Mouse (Mus musculus) retina, postnatal 7 days (tissue): Measurements from ENCODE around the gene Megf9.
A peak's percentile ranks its signal among the peaks of the same experiment; 100 is the strongest.

Source experiments
- DNase-seq: peaks from one replicate; pipeline ENCODE4 v3.0.0-alpha.2; 2012; ENCODE audit warnings: low read depth, low spot score

The Megf9 gene

DNA sequence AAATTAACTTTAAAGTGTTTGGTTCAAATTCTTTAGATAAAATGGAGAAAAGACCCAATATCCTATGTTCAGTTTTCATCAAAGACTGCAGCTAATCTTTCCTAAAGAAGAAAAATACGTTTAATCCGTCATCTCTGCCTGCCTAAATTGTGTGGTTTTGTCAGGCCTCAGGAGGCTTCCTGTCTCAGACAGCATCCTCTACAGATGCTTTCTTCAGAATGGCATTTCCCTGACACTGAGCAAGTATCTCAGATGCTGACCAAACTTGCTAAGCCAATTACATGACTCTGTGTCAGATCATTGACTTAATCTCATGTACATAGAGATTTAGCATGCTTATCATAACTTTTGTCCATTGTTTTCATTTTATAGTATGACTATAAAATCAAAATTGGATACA, 11.4 kb downstream of the Megf9 start:
- no peak for DNase-seq

DNA sequence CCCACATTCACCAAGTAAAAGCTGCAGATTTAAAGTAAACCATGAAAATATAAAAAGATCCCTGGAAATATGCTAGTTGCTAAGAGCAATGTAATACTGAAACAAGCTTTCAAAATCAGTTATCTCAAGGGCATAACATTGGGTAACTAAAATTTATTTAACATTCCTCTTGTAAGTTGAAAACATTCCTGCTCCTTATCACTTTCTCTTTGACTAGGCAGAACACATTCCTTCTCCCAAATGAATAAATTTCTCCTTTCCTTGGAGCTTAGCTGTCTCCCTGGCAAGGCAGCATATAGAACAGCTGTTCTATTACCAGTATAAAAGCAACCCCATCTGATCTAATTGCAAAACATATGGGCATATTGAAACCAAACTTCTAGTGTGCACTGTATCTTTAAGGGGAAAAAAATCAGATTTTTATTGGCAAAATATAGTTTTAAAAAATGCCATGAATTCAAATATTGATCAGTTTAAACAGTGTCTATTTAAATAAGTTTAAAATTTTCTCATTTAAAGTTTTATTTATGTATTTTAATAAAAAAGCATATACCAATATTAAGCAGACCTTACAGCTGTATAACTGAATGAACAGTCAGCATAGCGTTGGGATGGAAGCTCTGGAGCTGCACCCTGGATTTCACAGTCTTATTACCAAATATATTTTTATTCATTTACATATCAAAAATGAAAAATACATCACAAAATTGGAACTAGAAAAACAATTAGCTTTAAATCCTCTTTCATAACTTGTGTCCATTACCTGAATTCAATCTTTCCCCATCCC, 13.1 kb downstream of the Megf9 start:
- DNase-seq, result no peak

DNA sequence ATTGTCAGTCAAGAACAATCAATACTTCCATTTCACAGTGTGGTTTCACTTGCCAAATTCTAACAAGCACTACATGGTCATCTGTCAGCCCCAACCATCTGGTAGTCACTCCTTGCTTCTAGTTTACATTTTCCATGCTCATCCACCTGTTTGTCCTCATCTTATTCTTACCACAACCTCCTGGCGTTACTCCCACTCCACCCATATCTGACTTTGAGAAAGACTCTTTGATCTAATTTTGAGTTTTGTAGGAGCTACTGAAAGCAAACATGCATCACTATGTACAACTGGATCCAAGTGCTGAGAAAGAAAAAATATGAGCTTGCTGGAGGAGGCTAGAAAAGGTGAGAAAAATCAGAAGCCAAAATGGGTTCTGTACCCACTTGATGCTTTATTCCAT, 17.1 kb downstream of the Megf9 start:
- DNase-seq, result no peak

DNA sequence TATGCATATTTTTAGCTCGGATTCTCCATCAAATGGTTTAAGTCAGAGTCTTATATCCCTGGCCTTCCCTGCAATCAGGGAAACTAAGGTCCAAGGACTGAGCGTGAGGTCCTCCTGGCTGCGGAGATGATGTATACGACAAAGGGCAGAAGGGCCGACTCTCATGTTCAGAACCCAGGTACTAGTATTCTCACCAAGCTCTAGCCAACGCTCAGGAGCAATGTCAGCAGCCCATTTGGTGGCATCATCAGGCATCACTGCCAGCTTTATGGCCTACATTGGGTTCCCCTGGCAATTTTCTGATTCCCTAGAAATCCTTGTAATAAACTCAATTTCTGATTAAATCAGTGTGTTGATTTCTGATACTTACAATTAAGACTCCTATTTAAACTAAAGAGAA, 18.5 kb downstream of the Megf9 start:
- no peak for DNase-seq

DNA sequence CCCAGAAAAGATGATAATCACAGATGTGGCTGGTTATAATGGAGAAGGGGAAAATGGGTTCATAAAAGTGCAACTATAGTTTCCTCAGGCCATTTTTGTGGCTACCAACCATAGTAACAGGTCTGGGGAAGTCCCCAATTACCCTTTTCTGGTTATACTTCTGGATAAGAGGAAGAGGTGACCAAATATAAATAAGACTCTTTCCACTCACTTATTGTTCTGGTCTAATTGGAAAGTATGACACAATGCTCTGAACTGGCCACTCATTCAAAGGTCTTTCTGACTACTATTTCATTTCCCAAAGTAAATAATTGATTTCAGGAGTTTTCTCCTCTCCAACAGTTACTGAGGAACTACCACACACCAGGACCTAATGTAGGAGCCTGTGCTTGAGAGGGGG, 19.3 kb downstream of the Megf9 start:
- no peak for DNase-seq

DNA sequence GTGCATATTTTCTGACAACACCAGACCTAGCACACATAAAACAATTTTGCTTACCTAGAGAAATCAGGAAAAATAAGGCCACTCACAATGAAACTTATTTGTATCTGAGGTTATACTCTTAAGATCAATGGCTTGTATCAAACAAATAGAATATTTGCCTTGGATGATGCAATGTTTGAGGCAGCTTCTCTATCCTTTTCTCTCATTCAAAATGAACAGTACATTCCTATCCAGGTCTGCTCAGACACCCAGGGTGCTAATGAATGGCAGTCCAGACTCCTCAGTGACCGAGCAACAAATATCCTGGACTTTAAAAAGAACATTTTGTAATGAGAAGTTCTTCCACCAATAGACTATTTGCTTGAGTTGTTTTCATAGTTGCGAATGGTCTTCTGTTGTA, 24.8 kb downstream of the Megf9 start:
- DNase-seq, result no peak

DNA sequence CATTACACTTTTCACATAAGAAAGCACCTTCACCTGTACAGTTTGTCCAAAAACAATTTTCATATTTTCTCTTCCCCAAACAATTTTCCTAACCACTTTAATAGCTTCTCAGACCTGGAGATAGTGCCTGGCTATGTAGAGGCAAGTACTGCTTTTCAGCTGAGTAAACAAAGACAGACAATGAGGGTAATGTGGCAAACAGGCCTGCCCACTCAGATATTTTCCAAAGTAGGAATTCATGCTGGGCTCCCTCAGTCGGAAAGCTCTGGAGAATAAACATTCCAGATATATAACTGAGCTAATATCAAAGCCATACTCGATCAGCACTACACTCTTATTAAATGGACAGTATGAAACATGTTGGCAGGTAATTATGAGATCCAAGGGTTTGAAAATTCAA, 25.2 kb downstream of the Megf9 start:
- DNase-seq, result no peak

DNA sequence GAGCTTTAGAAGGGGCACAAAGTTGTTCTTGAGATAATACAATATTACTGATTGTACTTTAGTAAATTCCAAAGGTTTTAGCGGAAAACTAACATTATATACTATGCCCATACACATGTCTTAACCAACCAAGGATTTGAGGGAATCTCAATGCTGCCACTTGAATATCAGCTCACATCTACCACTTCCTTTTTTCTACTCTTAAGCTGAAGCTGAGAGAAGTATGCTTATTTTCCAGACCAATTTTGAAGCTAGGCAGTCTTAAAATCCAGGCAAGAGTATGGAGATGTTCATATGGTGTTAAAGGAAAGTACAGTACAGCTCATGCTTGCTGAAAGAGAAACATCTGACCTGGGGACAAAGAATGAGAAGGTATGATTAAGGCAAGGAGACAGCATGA, 26.6 kb downstream of the Megf9 start:
- no peak for DNase-seq

DNA sequence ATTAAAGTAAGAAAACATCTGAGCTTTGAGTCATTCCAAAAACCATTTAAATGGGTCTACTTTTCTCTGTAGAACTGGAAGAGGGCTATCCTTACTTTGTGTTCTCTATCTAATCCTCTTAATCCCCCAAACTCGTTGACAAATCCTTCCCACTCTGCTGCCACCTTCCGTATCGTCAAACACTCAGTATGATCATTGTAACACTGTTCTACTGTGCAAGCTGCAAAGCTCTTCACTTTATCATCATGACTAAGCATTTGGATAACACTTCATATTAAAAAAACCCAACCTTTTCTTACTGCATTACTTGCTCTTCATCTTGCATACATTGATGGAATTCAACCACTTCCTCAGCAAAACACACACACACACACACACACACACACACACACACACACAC, 28.8 kb downstream of the Megf9 start:
- no peak for DNase-seq

DNA sequence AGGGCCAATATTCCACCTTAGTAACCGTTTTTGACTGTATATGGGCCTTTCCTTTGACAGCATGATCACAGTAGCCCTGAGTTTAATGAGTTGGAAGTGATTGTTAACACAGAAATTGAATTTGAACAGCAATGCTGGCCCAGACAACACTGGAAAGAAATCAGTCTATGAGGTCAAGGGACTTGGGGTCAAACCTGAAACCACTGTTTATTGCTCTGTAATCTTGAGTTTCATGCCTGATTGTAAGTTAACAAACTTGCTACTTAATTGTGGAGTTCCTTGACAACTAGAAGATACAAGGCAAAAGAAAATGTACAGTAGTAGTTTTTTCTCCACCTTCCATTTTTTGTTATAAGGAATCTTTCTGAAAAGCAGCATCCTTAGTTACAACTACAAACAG, 31.0 kb downstream of the Megf9 start:
- DNase-seq, result no peak

DNA sequence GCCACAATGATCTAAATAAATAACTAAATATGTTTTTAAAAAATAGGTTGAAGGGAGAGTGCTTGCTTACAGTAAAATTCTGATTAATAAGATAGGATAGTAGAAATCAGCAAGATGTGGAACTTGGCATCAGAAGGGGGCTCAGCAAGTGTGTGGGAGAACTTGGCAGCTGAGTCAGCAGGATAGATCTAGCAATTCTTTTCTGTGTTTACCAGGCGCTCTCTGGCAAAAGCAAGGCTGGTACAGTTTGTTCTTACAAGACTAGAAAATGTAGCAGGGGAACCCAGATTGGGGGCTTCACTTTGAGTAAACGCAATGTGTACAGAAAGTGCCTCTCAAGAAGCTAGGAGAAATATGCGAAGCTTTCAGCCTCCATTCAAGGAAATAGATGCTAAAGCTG, 35.5 kb downstream of the Megf9 start:
- no peak for DNase-seq

DNA sequence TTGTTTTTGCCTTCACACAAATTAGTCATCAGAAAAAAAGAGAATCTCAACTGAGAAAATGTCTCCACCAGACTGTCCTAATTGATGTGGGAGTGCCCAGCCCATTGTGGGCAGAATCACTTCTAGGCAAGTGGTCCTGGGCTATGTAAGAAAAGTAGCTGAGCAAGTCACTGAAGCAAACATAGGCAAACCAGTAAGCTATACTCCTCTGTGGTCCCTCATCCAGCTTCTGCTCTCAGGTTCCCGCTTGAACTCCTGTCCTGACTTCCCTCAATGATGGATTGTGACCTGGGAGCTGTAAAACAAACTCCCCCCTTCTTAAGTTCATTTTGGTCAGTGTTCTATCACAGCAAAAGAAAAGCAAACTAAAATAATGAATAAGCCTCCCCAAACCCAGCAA, 37.8 kb downstream of the Megf9 start:
- DNase-seq, result no peak

DNA sequence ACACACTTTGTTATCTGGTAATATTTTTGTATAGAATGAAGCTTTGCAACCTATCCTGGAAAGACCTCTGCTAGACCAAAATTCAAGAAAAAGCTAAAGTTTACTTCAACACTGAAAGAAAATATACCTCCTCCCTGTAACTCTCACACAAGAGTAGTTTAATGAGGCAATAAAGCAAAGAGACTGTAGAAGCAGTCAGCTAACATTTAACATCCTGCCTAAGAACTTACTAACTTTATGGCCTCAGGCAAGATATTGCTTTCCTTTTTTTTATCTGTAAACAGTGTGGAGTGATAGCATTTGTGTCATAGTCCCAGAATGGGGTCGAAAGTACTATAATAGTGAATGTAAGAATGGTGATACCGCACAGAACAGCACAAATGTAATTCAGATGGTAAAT, 45.0 kb downstream of the Megf9 start:
- no peak for DNase-seq

DNA sequence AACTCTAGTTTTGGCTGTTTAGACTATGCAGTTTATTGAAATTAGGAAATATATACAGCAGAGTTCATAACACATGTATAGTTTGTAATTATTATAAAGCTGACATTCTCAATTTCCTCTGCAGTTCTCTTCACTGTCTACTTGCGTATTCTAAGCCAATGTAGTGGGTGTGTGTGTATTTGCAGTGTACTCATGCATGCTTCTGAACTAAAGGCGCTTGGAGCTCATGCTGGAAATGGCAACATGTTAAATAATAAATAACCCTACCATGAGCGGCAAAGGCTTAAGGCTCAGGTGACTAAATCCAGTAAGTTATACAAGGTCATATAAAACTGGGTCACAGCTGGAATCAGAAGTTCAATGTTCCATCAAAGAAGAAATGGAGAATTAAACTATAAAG, 46.4 kb downstream of the Megf9 start:
- no peak for DNase-seq

DNA sequence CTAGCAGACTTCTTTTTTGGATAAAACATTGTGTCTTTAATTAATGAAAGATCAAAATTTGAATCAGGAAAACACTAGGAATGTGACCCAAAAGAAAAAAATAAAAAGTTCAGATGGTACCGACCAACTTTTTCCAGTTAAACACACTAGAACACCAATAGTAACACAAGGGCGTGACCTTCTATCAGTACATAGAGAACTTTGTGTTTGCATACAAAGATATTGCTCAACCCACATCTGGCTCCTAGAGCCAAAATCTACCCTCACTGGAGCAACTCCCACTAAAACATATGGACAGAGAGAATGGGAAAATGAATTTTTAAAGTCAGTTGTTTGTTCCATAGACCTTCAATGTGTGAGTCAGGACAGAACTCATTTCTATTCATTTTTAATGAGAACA, 50.7 kb downstream of the Megf9 start:
- DNase-seq, result no peak

DNA sequence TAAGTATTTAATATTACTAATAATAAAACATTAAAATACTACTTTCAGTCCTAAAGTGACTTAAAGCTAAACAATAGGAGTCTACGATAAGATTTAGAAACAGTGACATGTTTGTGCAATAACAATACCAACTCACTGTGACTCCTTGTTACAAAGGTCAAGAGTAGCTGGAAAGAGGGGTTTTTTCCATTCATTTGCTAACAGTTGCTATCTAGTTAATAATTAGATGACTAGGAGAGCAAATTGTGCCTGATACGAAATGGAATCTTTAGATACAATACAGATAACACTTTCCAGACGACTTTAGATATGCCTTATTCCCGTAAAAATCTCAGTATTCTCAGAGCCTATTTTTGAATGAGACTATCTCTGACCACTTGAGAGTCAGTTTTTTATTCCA, 52.9 kb downstream of the Megf9 start:
- DNase-seq, result no peak

DNA sequence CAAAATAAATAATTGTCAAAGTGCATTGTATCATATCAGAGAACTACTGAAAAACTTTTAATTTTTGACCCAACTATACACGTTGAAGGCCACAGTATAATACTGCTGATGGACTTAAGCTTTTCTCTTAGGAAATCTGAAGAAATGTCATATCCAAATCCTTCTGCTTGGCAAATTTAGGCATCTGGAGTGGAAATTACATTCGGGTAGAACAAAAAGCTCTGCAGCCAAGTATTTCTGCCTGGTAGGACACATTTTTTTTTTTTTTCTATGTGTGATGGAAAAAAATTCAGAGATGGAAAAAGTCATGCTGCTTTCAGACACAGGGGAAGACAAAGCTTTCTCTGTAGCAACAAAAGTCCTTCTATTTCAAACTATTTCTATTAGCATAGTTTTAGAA, 63.4 kb downstream of the Megf9 start:
- DNase-seq, result no peak

DNA sequence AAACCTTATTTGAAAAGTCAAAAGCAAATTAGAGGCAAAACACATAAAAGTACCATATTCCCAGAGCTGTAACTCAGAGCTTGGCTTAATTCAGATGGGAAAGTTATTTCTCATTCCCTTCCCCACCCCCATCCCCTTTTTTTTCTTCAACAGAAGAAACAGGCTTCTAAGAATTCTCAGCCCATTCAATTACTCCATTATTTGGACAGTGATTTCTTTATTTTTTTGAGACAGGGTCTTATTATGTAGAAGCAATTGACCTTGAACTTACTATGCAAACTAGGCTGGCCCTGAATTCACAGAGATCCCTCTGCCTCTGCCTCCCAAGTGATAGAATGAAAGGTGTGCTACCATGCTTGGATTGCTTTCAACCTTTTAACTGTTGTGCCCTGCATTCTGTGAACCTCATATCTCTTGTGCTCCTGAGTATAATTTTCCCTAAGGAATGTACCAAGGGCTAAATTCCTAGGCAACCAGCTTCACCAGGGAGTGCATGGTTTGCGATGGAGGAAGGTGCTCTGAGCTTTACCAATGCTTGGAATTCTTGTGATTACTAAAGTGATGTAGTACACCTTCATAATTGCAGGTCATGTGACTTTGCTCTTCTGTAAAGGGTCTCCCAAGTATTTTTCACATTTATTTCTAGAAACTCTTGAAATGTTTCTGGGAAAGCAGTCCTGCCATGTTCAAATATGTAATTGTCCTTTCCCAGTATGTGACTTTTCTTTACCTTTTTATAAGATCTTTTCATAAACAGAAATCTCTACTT, 68.7 kb downstream of the Megf9 start:
- DNase-seq, result no peak

DNA sequence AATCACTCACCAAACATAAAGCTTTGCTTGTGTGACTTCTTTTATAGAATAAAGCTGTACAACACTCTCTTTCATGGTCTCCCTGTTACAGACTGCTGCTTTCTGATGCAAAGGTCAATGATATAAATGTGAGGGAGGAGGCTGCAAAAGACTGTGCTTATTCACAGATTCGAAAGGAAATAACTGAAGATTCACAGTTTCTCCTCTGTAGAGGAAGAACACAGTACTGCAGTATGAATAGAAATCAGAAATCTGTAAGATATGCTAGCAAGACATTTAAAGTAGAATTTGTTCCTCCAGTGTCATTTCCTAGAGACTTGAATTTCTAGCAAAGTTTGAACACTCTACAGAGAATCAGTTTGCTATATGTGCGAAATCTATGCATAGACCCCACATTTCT, 71.5 kb downstream of the Megf9 start:
- no peak for DNase-seq

DNA sequence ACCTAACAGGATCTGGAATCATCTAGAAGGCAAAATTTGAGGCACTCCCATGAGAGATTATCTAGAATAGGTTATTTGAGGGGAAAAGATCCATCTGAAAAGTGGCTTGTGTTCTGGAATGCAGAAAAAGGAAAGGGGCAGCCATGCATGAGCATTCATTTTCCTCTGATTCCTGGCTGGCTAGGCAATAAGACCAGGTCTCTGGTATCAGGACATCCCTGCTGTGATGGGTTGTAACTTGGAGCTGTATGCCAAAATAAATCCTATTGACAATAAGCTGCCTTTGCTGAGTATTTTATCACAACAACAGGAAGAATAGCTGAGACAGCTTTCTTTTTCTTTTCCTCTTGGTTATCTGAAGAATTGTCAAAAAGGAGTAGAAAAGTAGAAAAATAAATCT, 73.4 kb downstream of the Megf9 start:
- DNase-seq, result no peak

DNA sequence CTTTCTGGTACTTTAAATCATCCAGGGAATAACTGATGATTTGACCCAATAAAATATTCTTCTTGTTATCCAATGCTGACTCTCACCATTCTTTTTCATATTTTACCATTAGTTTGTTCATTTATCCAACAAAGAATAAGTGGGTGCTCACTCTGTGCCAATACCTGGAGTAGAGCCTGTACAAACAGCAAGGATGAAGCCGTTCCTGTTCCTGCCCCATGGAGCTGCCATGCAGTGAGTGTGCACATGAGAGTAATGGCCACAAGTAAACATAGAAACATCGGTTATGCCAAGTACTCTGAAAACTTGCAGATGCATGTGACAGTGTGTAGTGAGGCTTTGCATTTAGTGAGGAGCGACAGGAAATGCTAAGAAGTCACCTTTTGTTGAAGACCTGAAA, 82.6 kb downstream of the Megf9 start:
- no peak for DNase-seq

DNA sequence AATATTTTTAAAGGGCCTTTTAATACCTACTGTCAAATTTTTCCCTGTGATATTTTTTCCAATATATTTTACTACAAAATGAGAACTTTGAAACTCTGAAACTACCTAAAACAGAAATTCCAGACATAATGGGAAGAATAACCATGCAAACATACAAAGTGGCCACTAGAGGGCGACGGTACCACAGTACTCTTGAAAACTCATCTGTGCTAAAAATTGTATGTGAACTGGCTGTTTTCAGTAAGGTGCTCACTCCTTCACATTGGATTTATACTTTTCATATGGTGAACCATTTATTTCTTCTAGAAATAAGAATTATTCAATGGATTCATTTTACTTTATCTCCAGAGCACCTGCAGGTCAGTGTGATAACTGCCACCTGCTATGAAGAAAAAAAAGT, 83.0 kb downstream of the Megf9 start:
- peak; percentile 17 for DNase-seq

DNA sequence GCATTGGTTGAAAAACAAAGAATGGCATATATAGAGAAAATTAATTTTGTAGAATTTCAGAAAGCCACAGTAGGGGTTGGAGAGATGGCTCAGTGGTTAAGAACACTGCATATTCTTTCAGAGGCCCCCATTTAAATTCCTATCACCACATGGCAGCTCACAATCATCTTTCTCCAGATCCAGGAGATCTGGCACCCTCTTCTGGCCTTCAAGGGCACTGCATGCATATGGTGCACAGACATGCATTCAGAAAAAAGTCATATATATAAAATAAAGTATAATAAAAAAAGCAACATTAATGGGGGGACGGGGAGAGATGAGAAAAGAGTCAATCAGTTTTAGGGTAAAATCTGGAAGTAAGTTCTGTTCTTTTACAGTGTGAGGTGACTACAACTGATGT, 85.1 kb downstream of the Megf9 start:
- DNase-seq, result no peak
